Mouse (Mus musculus): ENCODE measurements around the gene Gm20458.

DNA sequence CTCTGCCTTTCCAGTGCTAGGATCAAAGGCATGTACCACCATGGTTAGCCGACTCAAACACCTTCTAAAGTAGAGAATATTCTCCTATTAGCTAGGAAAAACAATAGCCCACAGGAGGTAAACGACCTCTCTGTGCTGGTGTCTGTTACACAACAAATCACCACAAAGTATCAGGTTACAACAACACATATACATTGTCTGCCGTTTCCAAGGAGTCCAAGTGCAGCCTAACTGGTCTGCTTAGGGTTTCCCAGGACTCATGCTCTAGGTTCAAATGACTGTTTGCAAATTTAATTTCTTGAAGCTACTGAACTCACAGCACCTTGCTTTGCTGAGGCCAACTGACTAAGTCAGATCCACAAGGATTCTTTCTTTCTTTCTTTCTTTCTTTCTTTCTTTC is 41.3 kb upstream of the Gm20458 start:
- TF ChIP-seq TAL1 (IDR thresholded peaks at IDR 0.05; ENCODE audit: low read length) (no peak), GATA1 (IDR thresholded peaks at IDR 0.05; ENCODE audit: low read length) (no peak)

All from erythroblast, embryonic 14.5 days (primary cell).